Mouse (Mus musculus): Measurements from ENCODE around the gene 2510002D24Rik.

- TF ChIP-seq CTCF (IDR thresholded peaks at IDR 0.05; ENCODE audit: insufficient read depth, low read length) (no peak), POLR2A (IDR thresholded peaks at IDR 0.05; ENCODE audit: borderline replicate concordance, extremely low read depth, low read depth, low read length) (no peak)
Observed at GRCm38 (mm10) chr16:18798151-18798550, 38.2 kb upstream of the 2510002D24Rik start.

All from lung, adult 2 months (tissue).